In the genomic region with DNA sequence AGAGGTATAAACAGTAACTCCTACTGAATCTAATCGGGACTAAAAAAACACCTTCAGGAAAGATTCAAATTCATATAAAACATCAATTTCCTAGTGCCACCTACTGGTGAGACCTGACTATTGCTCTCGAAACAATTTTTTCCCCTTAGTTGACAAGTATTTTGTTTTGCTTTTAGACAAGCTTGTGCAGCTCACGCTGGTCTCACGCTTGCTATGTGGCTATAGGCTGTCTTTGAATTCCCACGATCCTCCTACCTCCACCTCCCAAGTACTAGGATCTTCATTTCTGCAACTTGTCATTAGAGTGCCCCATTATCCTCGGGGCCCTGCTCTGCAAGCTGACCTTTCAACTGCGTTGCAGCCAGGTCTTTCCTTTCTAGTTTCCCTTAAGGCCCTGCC, we compare ENCODE assay signal across 8 mouse cellular contexts. TPM values are rescaled to one million over a fixed set of nuclear protein-coding genes. Genes with fewer than 3 reads are reported as not detected.
DNase-seq lines count a peak whose midpoint lies in the region; ATAC-seq and TF ChIP-seq lines count a peak whose summit lies in the region.

No protein-coding gene starts in this region.

- intact Hi-C loops in left cerebral cortex, adult 2 months (cut with DNase I), result loop anchor here (1.0 to 2.0 kb wide), 3 partner anchors 71 to 131 kb away; partner anchors contain the start of genes Anapc1 and Mertk

- H3K4me3 ChIP-seq in cortical plate, adult 2 months (ENCODE audit: insufficient read depth, low read length), result peak overlapping the region; percentile 90
- peak overlapping the region; percentile 83 for H3K4me3 ChIP-seq in heart, embryonic 16.5 days (ENCODE audit: low read length)
- H3K4me3 ChIP-seq in left cerebral cortex, adult 2 months, result peak overlapping the region; percentile 78

- no peaks in the 10 kb centered on the region for H3K27me3 ChIP-seq in heart, embryonic 16.5 days (ENCODE audit: control insufficient read depth, insufficient read depth, low read length)

- TF ChIP-seq CTCF in cortical plate, adult 2 months (IDR thresholded peaks at IDR 0.05; ENCODE audit: extremely low read depth, insufficient read depth, low read length), result peak; percentile 36; the same call in 1 of the 2 replicates
- peak; percentile 89 for TF ChIP-seq CTCF in left cerebral cortex, adult 2 months (IDR thresholded peaks at IDR 0.05)

- H3K36me3 ChIP-seq in heart, embryonic 16.5 days (ENCODE audit: control insufficient read depth, insufficient read depth), result no peaks in the 10 kb centered on the region

- ATAC-seq in heart, embryonic 16.5 days (replicated peaks; ENCODE audit: extremely low read depth, insufficient read depth, low FRiP score), result peak; percentile 34
- peak; percentile 45 for ATAC-seq in megakaryocyte-erythroid progenitor cell, adult 5-6 weeks (replicated peaks; ENCODE audit: low FRiP score, low TSS enrichment, poor library complexity, severe bottlenecking)

- H3K27ac ChIP-seq in cortical plate, adult 2 months (ENCODE audit: insufficient read depth, low read length), result peak overlapping the region; percentile 29; the same call in 1 of the 2 replicates
- H3K27ac ChIP-seq in heart, embryonic 16.5 days (ENCODE audit: low read length), result peak overlapping the region; percentile 92
- peak overlapping the region; percentile 89 for H3K27ac ChIP-seq in left cerebral cortex, adult 2 months

- WGBS in heart, embryonic 16.5 days, result under 1% methylated on average over 7 of the region's 7 CpGs

- H3K9ac ChIP-seq in heart, embryonic 16.5 days (ENCODE audit: low read length), result peak overlapping the region; percentile 71

- TF ChIP-seq POLR2A in cortical plate, adult 2 months (IDR thresholded peaks at IDR 0.05; ENCODE audit: extremely low read depth, insufficient read depth, low read length), result no peak

- DNase-seq in gastrocnemius, adult 18-20 months (ENCODE audit: low spot score), result peak; percentile 75
- no peak for DNase-seq in gastrocnemius, postnatal 25 days
- DNase-seq in CD4-positive, CD25-positive, alpha-beta regulatory T cell, adult 2 months (ENCODE audit: low read depth, low spot score), result peak; percentile 81
- peak; percentile 55 to 60 for DNase-seq in left cerebral cortex, adult 2 months (ENCODE audit: extremely low spot score in 1 of 2, low spot score in 2 of 2)
- peak; percentile 61 for DNase-seq in testis, postnatal 10 days (ENCODE audit: low spot score)

- no peaks in the 10 kb centered on the region for H3K9me3 ChIP-seq in heart, embryonic 16.5 days (replicated peaks; ENCODE audit: control insufficient read depth, low read length)

- H3K4me1 ChIP-seq in cortical plate, adult 2 months (ENCODE audit: control insufficient read depth, insufficient read depth, low read length), result no peaks in the 10 kb centered on the region
- H3K4me1 ChIP-seq in heart, embryonic 16.5 days (ENCODE audit: control insufficient read depth, insufficient read depth, low read length), result peaks cover 18% of the 10 kb centered on the region

- peak overlapping the region; percentile 72 for H3K4me2 ChIP-seq in heart, embryonic 16.5 days (ENCODE audit: low read depth, low read length)

RNA-seq across cellular contexts. Expression of gene Tmem87b, which starts 0.5 kb away (rescaled TPM):
- 10 to 100 TPM; 13.3 to 14.9 TPM for total RNA-seq in gastrocnemius, adult 18-20 months (2021)
- total RNA-seq in gastrocnemius, postnatal 25 days (2021), result 10 to 100 TPM; 10.6 to 12.2 TPM
- 26.4 and 27.9 TPM in 2 replicates for polyA plus RNA-seq in cortical plate, adult 2 months (2012; rRNA removed)
- polyA plus RNA-seq in heart, embryonic 16.5 days (2015; fragmentation: Nextera tagmentation; extraction: Ambion mirVana), result 25.3 and 28.5 TPM in 2 replicates
- total RNA-seq in left cerebral cortex, adult 2 months (2021), result 10 to 100 TPM; 31.6 to 36.5 TPM
- 7.7 and 9.4 TPM in 2 replicates for total RNA-seq in megakaryocyte-erythroid progenitor cell, adult 5-6 weeks (2014; fragmentation: Nextera tagmentation)
- 14.3 and 16.2 TPM in 2 replicates for total RNA-seq in megakaryocyte-erythroid progenitor cell, adult 5-6 weeks (2017)

RNA-seq across cellular contexts. Expression of gene Fbln7, which starts 45.4 kb away (rescaled TPM):
- total RNA-seq in gastrocnemius, adult 18-20 months (2021), result 1 to 10 TPM; 2.0 to 3.1 TPM
- 1 to 10 TPM; 3.6 to 4.8 TPM for total RNA-seq in gastrocnemius, postnatal 25 days (2021)
- 1.5 and 2.4 TPM in 2 replicates for polyA plus RNA-seq in cortical plate, adult 2 months (2012; rRNA removed)
- 1.6 TPM in 2 replicates for polyA plus RNA-seq in heart, embryonic 16.5 days (2015; fragmentation: Nextera tagmentation; extraction: Ambion mirVana)
- 1 to 10 TPM; 2.4 to 2.5 TPM for total RNA-seq in left cerebral cortex, adult 2 months (2021)
- total RNA-seq in megakaryocyte-erythroid progenitor cell, adult 5-6 weeks (2014; fragmentation: Nextera tagmentation), result not detected in 2 replicates
- total RNA-seq in megakaryocyte-erythroid progenitor cell, adult 5-6 weeks (2017), result not detected in 2 replicates

Comparison
In these comparisons a context has a peak if more than half of its experiments do, and no peak if none do; other contexts are left out.
1. H3K27ac ChIP-seq: peak in every context shown above with its lines; median percentile 92 in heart, embryonic 16.5 days; 89 in left cerebral cortex, adult 2 months; 29 in cortical plate, adult 2 months.